Mouse (Mus musculus) forebrain, embryonic 12.5 days (tissue): ENCODE data around the gene Orc5. TPM values are rescaled to one million over a fixed set of nuclear protein-coding genes. Genes with fewer than 3 reads are reported as not detected.

Experiments used
- ATAC-seq: fragments of 200-750 bp; cut with Nextera tagmentation; 2 replicates; pipeline ENCODE4 v1.8.0; 2017; ENCODE audit warnings: moderate TSS enrichment; ENCODE audit not compliant: low FRiP score
- H3K27ac ChIP-seq: fragments of 300-500 bp; sonication (generic); 2 replicates; pipeline ENCODE4 v1.5.1; 2016; ENCODE audit warnings: mild to moderate bottlenecking
- H3K27me3 ChIP-seq: fragments of 300-500 bp; sonication (generic); 2 replicates; pipeline ENCODE4 v1.6.1; 2016; ENCODE audit warnings: mild to moderate bottlenecking
- H3K36me3 ChIP-seq: fragments of 300-500 bp; sonication (generic); replicated peaks from 2 replicates; pipeline ENCODE4 v1.6.1; 2016; ENCODE audit warnings: mild to moderate bottlenecking
- H3K4me1 ChIP-seq: fragments of 300-500 bp; sonication (generic); 2 replicates; pipeline ENCODE4 v1.6.1; 2016
- H3K4me2 ChIP-seq: fragments of 300-500 bp; sonication (generic); 2 replicates; pipeline ENCODE4 v1.6.1; 2016; ENCODE audit warnings: mild to moderate bottlenecking, moderate library complexity
- H3K4me3 ChIP-seq: fragments of 300-500 bp; sonication (generic); replicated peaks from 2 replicates; pipeline ENCODE4 v1.5.1; 2016; ENCODE audit warnings: mild to moderate bottlenecking
- H3K9ac ChIP-seq: fragments of 300-500 bp; sonication (generic); 2 replicates; pipeline ENCODE4 v1.6.1; 2016; ENCODE audit warnings: mild to moderate bottlenecking
- H3K9me3 ChIP-seq: fragments of 300-500 bp; sonication (generic); 2 replicates; pipeline ENCODE4 v1.6.1; 2016
- WGBS: fragments of 180-500 bp; shearing (Covaris S2); methylation state at CpG from one replicate; pipeline ENCODE4 v1.1.7; 2016; 5-methylcytosine and 5-hydroxymethylcytosine counted together
- polyA plus RNA-seq: library from polyadenylated mRNA; unstranded; fragments of >200 nt; fragmentation: Nextera tagmentation; extraction: Ambion mirVana; gene quantifications from 2 replicates; pipeline ENCODE4 v1.2.1, GENCODE M21; 2016

Gene Orc5
- polyA plus RNA-seq = 39.2 and 39.8 TPM in 2 replicates

DNA sequence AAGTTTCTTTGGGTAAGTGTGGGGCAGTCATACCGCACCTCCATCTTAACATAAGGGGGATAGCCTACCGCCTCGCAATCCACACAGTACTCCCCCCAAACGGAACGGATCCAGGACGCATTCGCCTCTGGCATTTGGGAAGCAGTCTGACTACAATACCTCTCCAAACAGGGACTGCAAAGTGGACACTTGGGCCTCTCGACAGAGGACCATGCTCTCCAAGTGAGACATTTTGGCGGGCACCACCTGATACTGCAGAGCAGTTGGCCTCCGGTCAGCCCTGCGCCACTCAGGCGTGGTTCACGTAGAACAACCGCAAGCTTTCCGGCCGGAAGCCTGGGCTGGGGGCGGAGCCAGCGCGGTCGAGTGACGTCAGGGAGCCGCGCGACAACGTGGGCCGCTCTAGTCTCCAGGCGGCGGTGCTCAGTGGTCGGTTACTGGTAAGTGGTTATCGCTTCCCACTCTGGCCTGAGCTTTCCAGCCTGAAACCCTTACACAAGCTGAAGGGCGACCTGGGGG is at the start of gene Orc5:
Gene Orc5, minus strand, starts transcription at position 397 of the 519 bp plus-strand sequence.
- H3K36me3 ChIP-seq = peaks cover 21% of the 10 kb centered on the region
- H3K4me2 ChIP-seq = peak within 1 kb of the TSS; percentile 63
- H3K4me1 ChIP-seq = peaks cover 8% of the 10 kb centered on the region
- H3K9me3 ChIP-seq = no peaks in the 10 kb centered on the region
- H3K9ac ChIP-seq = peak within 1 kb of the TSS; percentile 78
- H3K27ac ChIP-seq = peak within 1 kb of the TSS; percentile 68
- H3K4me3 ChIP-seq = peak within 1 kb of the TSS; percentile 66
- WGBS = under 1% methylated on average over 31 of the region's 31 CpGs
- H3K27me3 ChIP-seq = no peaks in the 10 kb centered on the region
- peak; percentile 100 for ATAC-seq

DNA sequence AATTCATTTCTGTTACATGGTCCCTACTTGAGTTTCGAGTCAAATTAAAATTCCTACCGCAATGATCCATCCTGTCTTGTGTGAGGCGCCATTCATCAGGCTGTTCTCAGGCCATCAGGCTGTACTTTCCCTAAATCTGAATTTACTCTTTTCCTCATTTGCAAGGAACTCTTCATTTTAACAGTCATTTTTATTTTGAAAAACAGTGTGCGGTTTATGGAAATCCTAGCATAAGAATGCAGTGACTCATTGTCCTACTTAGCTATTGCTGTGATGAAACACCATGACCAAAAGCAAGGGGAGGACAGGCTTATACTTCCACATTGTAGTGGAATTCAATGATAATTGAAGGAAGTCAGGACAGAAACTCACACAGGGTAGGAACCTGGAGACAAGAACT is 46.8 kb upstream of the Orc5 start:
- H3K36me3 ChIP-seq = no peaks in the 10 kb centered on the region
- ATAC-seq = no peak
- H3K4me3 ChIP-seq = no peak overlapping the region
- no peaks in the 10 kb centered on the region for H3K4me1 ChIP-seq
- no peak overlapping the region for H3K27ac ChIP-seq
- H3K9ac ChIP-seq = no peak overlapping the region
- H3K9me3 ChIP-seq = no peaks in the 10 kb centered on the region
- no peaks in the 10 kb centered on the region for H3K27me3 ChIP-seq
- 95% methylated on average over 4 of the region's 4 CpGs for WGBS
- H3K4me2 ChIP-seq = no peak overlapping the region

DNA sequence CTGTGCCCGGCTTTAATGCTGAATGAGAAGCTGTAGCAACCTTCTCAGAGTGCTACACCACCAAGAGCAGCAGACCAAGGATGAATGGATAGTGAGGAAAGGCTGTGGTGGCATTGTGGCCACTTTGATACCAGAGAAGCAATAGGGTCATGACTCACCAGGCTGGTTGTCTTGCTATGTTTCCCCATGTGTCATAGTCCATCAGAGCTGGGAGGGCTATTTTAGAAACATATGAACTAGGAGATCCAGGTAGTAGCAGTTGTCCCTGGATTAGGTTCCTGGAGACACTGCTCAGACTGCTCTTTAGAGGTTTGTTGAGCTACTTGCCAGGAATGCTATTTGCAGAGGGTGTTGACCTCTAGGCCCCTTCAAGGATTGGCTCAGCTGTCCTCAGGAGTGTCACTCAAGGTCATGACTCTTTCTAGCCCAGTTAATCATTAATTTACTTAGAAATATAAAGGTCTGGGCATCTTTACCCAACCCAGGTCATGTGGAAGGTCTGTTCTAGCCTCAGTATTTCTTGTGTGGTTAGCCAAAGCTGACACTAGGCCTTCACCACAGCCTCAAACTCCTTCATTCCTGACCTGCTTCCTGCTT is 39.2 kb upstream of the Orc5 start:
- H3K27ac ChIP-seq = no peak overlapping the region
- no peaks in the 10 kb centered on the region for H3K9me3 ChIP-seq
- no peaks in the 10 kb centered on the region for H3K27me3 ChIP-seq
- H3K4me2 ChIP-seq = no peak overlapping the region
- H3K36me3 ChIP-seq = no peaks in the 10 kb centered on the region
- no peak overlapping the region for H3K4me3 ChIP-seq
- no peaks in the 10 kb centered on the region for H3K4me1 ChIP-seq
- no peak for ATAC-seq
- WGBS = 81% methylated on average over 1 of the region's 1 CpGs
- H3K9ac ChIP-seq = no peak overlapping the region

DNA sequence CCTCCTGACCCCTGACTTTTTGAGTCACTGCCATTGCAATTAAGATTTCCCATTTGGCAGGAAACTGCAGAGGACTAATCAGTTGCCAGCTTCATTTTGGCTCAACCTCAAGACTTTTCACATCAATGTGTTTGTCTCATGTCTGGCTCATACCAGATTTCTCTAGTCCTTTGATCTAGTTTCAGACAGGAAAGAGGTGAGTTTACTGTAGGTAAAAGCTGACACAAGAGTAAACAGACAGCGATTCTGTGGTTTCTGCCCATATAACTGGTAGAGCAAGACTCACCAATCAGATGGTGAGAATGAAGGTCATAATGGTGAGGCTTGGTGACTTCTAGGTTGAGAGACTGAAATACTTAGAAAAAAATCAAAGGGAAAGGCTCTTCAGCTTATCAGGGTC is 37.3 kb upstream of the Orc5 start:
- H3K9me3 ChIP-seq = no peaks in the 10 kb centered on the region
- 88% methylated on average over 1 of the region's 1 CpGs for WGBS

DNA sequence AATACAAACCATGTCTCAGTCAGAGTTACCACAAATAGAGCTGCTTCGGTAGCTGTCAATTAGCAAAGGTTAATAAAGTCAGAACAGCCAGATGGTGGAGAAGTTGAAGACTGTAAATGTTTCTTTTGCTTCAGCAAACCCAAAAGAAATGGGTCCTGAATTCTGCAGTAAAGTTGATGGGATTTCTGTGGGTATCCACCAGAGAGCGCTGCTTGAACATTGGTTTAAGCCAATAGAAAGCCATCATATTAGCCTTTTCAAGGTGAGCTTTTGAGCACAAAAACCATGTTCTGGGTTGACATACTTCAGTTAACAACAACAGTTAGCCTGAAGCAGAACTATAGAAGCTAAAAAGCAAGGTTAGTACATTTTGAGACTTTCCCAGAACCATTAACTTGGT is 34.3 kb upstream of the Orc5 start:
- no peak for ATAC-seq
- H3K27ac ChIP-seq = no peak overlapping the region
- WGBS = 54% methylated on average over 2 of the region's 2 CpGs
- no peaks in the 10 kb centered on the region for H3K27me3 ChIP-seq
- no peaks in the 10 kb centered on the region for H3K4me1 ChIP-seq
- no peak overlapping the region for H3K9ac ChIP-seq
- no peak overlapping the region for H3K4me2 ChIP-seq
- H3K4me3 ChIP-seq = no peak overlapping the region
- H3K9me3 ChIP-seq = no peaks in the 10 kb centered on the region
- H3K36me3 ChIP-seq = no peaks in the 10 kb centered on the region

More for the DNA sequence above, 37.3 kb upstream of the Orc5 start:
- no peak overlapping the region for H3K9ac ChIP-seq
- no peaks in the 10 kb centered on the region for H3K4me1 ChIP-seq
- no peak overlapping the region for H3K27ac ChIP-seq
- H3K27me3 ChIP-seq = no peaks in the 10 kb centered on the region
- no peak for ATAC-seq
- H3K4me3 ChIP-seq = no peak overlapping the region
- no peaks in the 10 kb centered on the region for H3K36me3 ChIP-seq
- H3K4me2 ChIP-seq = no peak overlapping the region

DNA sequence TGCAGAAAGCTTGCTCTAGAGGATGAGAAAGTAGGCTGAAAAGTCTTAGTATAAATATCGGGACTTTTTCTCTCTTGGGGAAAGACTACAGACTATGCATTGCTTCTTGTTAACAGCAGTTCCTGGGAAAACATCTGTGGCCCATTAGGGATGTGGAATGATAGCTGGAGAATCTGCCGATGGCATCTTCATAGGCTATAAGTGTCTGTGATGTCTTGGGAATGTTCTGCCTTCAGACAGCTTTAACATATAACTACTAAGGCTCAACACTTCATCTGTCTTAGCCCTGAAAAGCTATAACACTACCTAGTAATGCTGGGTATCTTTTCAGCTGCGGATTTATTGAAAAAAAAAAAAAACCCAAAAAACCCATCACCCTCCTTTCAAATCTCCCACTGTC is 27.8 kb upstream of the Orc5 start:
- no peak for ATAC-seq
- no peaks in the 10 kb centered on the region for H3K4me1 ChIP-seq
- H3K27me3 ChIP-seq = no peaks in the 10 kb centered on the region
- no peaks in the 10 kb centered on the region for H3K36me3 ChIP-seq
- H3K27ac ChIP-seq = no peak overlapping the region
- H3K4me2 ChIP-seq = no peak overlapping the region
- H3K9ac ChIP-seq = no peak overlapping the region
- H3K4me3 ChIP-seq = no peak overlapping the region
- H3K9me3 ChIP-seq = no peaks in the 10 kb centered on the region
- 87% methylated on average over 3 of the region's 3 CpGs for WGBS

DNA sequence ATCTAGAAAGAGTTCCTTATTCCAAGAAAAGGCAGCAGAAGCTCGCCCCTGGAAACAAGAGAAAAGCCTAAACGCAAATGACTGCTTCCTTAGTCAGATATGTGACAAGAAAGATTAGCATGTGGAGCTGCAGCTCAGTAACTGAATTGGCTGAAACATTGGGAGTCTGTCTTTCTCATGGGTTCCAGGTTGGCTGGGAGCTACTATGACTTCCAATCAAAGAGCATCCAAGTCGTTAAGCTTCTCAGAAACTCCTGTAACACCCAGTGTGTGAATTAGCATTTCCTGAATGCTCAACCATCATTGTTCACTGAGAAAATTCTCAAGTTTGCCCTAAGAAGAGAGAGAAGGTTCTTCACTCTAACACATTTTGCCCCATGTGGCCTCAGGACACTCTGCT is 24.5 kb upstream of the Orc5 start:
- no peaks in the 10 kb centered on the region for H3K9me3 ChIP-seq
- no peak for ATAC-seq
- no peak overlapping the region for H3K27ac ChIP-seq
- WGBS = 52% methylated on average over 3 of the region's 3 CpGs
- no peak overlapping the region for H3K4me2 ChIP-seq
- H3K36me3 ChIP-seq = no peaks in the 10 kb centered on the region
- no peak overlapping the region for H3K4me3 ChIP-seq
- no peaks in the 10 kb centered on the region for H3K4me1 ChIP-seq
- no peak overlapping the region for H3K9ac ChIP-seq
- no peaks in the 10 kb centered on the region for H3K27me3 ChIP-seq

DNA sequence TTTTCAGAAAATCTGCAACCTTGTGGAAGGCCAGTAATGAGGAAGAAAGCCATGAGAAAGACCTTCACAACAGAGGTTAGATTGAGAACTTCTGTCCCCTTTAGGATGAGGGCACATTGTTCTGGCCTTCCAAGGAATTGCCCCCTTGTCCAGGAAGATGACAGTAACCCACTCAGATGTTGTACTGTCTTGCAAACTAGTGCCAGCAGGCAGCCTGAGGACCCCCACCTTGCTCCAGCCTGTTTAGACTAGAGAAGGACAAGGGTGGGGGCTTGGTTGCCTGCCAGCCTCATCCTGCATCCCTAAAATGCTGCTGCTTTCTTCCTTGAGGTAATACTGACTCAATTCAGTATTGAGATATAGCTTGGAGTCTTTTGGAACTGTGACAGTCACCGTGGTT is 23.9 kb upstream of the Orc5 start:
- 68% methylated on average over 1 of the region's 1 CpGs for WGBS
- no peak for ATAC-seq
- Histone ChIP-seq H3K9ac (no peak overlapping the region), H3K4me2 (no peak overlapping the region), H3K4me3 (no peak overlapping the region), H3K27ac (no peak overlapping the region), H3K4me1 (no peaks in the 10 kb centered on the region), H3K27me3 (no peaks in the 10 kb centered on the region), H3K9me3 (no peaks in the 10 kb centered on the region), H3K36me3 (no peaks in the 10 kb centered on the region)

DNA sequence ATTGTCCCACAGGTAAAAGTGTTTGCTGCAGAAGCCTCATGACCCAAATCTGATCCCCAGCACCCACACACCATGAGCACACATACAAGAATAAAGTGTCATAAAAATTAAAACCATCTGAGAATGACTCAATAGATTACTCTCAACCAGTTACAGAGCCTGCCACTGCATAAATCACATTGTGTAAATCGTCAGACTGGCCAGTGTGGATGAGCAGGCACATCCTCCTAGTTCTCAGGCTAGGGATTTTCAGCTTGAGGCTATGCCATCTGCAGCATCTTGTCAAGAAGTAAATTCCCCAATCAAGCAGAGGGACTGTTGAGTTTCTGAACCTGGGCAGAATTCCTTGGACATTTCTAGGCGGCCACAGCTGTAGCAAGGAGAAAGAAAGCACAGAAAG is 23.5 kb upstream of the Orc5 start:
- Histone ChIP-seq H3K9me3 (no peaks in the 10 kb centered on the region), H3K4me1 (no peaks in the 10 kb centered on the region), H3K4me2 (no peak overlapping the region), H3K36me3 (no peaks in the 10 kb centered on the region), H3K27ac (no peak overlapping the region), H3K9ac (no peak overlapping the region), H3K27me3 (no peaks in the 10 kb centered on the region), H3K4me3 (no peak overlapping the region)
- WGBS = 51% methylated on average over 2 of the region's 2 CpGs
- no peak for ATAC-seq

DNA sequence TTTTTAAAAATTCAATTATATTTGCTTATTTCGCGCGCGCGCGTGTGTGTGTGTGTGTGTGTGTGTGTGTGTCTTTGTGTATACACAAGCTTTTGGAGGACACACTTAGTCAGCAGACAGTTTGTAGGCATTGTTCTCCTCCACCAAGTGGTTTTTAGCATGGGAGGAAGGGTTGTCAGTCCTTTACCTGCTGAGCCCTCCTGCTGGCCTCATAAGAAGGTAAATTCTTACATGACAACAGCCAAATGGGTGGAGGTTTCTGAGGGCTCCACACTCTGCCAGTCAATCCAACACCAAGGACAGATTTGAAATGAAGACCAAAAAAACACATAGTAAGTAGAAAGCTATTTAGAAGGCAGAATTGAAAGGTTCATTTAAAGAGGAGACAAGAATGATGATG is 22.7 kb upstream of the Orc5 start:
- ATAC-seq = no peak
- Histone ChIP-seq H3K4me3 (no peak overlapping the region), H3K9ac (no peak overlapping the region), H3K4me2 (no peak overlapping the region), H3K9me3 (no peaks in the 10 kb centered on the region), H3K36me3 (no peaks in the 10 kb centered on the region), H3K4me1 (no peaks in the 10 kb centered on the region), H3K27me3 (no peaks in the 10 kb centered on the region), H3K27ac (no peak overlapping the region)
- 97% methylated on average over 6 of the region's 6 CpGs for WGBS

DNA sequence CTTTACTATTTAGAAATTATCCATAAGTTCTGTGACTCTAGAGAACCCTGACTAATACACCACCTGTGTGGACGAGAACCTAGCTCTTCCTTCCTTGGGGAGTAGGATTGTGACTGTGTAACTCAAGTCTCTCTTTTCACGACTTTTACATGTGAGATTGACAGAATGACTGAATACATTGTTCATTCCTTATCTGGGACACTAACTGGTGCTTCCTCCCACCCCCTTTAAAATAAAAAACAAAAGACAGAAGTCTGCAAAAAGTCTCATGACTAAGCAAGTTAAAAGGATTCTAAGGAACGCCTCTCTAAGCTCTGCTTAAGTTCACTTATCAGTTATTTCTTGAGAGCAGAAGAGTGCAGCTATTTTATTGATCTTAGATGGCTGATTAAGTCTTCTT is 22.2 kb upstream of the Orc5 start:
- ATAC-seq = no peak
- Histone ChIP-seq H3K9me3 (no peaks in the 10 kb centered on the region), H3K4me3 (no peak overlapping the region), H3K4me1 (no peaks in the 10 kb centered on the region), H3K36me3 (no peaks in the 10 kb centered on the region), H3K27ac (no peak overlapping the region), H3K9ac (no peak overlapping the region), H3K27me3 (no peaks in the 10 kb centered on the region), H3K4me2 (no peak overlapping the region)
- 92% methylated on average over 3 of the region's 3 CpGs for WGBS

DNA sequence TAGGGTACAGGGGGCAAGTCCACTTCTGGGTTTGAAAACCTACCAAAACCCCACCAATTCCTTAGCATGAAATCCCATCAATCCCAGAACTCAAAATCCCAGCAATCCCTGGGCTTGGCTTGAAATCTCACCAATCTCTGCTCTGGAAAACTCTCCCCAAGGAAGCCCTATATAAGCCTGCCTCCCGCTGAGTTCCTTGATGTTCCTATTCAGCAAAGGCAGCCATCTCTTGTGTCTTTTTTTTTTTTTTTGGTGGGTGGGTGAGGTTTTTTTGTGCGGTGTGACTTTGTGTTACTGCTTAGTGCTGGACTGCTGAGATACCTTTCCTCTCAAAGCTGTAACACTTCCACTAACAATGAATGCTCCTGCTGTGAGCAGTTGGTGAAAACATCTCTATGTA is 15.5 kb upstream of the Orc5 start:
- H3K4me2 ChIP-seq = no peak overlapping the region
- no peak for ATAC-seq
- H3K9ac ChIP-seq = no peak overlapping the region
- no peak overlapping the region for H3K4me3 ChIP-seq
- H3K36me3 ChIP-seq = no peaks in the 10 kb centered on the region
- H3K9me3 ChIP-seq = no peaks in the 10 kb centered on the region
- H3K27ac ChIP-seq = no peak overlapping the region
- H3K4me1 ChIP-seq = no peaks in the 10 kb centered on the region
- WGBS = 75% methylated on average over 2 of the region's 2 CpGs
- H3K27me3 ChIP-seq = no peaks in the 10 kb centered on the region

DNA sequence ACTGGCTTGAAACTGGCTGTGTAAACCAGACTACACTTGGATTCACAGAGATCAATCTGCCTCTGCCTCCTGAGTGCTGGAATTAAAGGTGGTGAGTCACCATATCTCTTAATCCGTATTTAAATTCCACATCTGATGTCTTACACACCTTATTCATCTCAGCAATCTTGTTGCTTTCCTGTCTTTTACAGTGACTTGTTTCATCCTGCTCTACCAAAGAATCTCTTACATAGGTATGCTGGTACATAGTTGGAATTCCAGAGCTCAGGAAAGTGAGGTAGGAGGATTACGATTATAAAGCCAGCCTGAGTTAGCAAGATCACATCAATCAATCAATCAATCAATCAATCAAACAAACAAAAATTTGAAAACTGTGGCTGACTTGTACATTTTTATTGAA is 9.6 kb upstream of the Orc5 start:
- Histone ChIP-seq H3K9me3 (no peaks in the 10 kb centered on the region), H3K27ac (no peak overlapping the region), H3K4me3 (no peak overlapping the region), H3K36me3 (no peaks in the 10 kb centered on the region), H3K27me3 (no peaks in the 10 kb centered on the region), H3K4me1 (no peaks in the 10 kb centered on the region), H3K4me2 (no peak overlapping the region), H3K9ac (no peak overlapping the region)
- ATAC-seq = no peak
- 84% methylated on average over 2 of the region's 2 CpGs for WGBS
